Mouse (Mus musculus) left cerebral cortex, postnatal 36 days (tissue): Measurements from ENCODE around the gene Ubap1. TPM values are rescaled to one million over a fixed set of nuclear protein-coding genes. Genes with fewer than 3 reads are reported as not detected.

Experiments used
- DNase-seq, 2 experiments: peaks; one replicate each; pipeline ENCODE4 v3.0.0; 2021 to 2022; ENCODE audit warnings: low spot score in 2 of 2, mixed read lengths in 1 of 2
- intact Hi-C: fragments of 180-260 bp; cut with DNase I; formaldehyde crosslinking; loops from one replicate; pipeline ENCODE4 v1.15.1; 2025
- total RNA-seq, 2 experiments: library from RNA; stranded (reverse); gene quantifications; 2 replicates each; pipeline ENCODE4 v1.2.3; 2021

Ubap1 gene
- total RNA-seq, 2 experiments from 2014 or later: 50.0 to 53.9 TPM

DNA sequence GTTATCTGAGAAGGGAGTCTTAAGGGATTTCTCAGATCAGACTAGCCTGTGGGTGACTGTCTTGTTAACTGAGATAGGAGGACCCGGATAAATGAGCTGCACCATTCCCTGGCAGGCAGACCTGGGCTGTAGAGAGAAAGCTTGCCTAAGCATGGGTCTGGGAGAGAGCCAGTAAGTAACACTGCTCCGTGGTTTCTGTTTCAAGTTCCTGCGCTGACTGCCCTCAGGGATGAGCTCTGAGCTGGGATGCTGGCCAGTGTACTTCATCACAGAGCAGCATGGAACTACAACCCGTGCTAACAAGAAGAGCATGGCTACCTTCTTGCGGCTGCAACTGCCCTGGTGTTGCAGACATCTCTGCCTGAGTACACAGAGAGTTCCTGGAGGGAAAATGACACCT, 51.1 kb downstream of the Ubap1 start:
- no peak for DNase-seq
- intact Hi-C loops: no loop called here

DNA sequence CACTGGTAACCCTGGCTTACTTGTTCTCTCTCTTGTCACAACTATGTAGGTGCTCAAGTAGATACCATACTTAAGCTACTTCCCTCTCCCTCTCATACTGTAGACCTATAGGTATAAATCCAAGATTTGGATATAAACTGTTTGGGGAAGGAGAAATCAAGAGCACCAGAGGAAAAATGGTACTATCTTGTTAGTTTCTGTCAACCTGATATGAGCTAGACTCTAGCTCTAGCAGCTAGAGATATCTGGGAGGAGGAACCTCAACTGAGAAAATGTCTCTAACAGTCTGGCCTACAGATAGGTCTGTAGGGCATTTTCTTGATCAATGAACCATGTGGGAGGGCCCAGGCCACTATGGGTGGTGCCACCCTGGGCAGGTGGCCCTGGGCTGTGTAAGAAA, 52.4 kb downstream of the Ubap1 start:
- intact Hi-C loops: no loop called here
- DNase-seq: no peak

DNA sequence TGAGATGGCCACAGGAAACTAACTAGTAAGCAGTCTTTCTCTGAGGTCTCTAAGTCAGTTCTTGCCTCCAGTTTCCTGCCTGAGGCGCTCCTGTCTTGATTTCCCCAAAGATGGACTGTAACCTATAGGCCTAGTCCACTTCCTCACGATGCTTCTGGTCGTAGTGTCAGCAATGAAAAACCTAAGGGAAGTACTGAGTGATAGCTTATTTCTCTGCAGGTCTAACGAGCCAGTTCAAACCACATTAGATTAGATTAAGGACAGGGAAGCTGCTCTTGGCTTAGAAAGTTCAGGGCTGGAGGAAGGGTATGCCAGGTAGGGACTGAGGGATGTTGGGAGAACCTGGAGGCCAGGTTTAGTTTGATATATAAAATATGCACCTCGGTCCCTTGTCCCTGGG, 52.8 kb downstream of the Ubap1 start:
- no peak for DNase-seq
- intact Hi-C loops: no loop called here

DNA sequence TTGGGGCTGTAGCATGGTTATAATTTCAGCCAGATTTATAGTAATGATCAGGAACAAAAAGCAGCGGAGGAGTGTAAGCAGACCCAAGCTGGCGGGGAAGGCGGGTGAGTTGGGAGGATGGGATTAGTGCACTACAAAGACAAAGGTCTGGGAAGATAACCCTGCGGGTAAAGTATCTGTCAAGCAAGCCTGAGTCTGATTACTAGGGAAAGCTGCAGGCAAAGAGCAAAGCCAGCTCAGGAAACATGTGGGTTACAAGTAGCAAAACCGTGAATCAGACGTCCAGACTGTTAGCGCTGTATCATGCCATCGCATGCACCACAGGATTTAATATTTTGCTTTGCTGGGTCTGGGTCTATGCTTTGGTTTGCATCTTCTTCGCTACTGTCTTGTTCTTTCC, 57.8 kb downstream of the Ubap1 start:
- intact Hi-C loops: no loop called here
- no peak for DNase-seq

DNA sequence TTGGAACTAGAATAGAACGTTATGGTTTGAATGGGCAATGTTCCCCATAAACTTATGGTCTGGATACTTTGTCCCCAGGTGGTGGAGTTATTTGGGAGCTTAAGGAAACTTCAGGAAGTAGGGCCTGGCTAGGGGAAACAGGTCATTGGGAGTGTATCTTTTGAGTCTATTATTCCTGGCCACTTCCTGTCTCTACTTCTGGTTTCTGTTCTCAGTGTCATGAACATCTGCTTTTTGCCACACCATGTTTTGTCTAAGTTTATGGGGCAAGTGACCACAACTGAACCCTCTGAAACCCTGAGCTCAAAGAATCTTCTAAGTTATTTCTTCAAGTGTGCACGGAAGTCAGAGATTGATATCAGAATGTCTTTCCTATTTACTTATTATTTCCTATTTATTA, 58.6 kb downstream of the Ubap1 start:
- intact Hi-C loops: no loop called here
- DNase-seq: no peak

DNA sequence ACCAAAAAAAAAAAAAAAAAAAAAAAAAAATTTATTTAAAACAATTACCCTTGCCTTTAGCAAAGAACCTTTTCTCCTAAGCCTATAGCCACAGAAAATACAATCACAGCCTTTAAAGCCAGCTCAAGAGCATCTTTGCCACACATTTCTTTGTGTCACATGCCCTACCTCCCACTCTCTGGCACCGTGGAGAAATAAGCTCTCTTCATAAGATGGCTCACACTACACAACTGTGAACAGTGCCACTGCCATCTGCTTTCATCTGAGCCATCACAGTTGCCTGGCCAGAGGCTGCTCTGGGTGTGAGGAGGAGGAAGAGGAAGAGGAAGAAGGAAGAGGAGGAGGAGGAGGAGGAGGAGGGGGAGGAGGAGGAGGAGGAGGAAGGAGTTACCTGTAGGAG, 60.5 kb downstream of the Ubap1 start:
- peak in 1 of 2 experiments; percentile 17 for DNase-seq
- intact Hi-C loops: no loop called here

DNA sequence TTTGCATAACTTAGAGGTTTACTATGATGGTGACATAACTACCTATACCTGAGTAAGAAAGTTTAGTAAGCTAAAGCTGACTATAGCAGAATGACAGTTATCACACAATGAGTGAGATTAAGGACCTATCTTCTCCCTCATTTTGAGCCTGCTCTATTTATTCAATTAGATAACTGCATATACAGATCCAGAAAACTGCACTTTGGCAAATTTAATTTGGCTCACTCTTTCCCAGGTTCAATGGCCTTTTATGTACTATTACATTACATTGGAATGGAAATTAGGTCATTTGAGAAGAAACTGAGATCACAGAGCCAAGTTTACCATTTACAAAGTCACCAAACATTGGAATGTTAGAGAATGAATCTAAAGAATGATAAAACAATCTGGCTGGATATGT, 68.2 kb downstream of the Ubap1 start:
- DNase-seq: no peak
- intact Hi-C loops: no loop called here

DNA sequence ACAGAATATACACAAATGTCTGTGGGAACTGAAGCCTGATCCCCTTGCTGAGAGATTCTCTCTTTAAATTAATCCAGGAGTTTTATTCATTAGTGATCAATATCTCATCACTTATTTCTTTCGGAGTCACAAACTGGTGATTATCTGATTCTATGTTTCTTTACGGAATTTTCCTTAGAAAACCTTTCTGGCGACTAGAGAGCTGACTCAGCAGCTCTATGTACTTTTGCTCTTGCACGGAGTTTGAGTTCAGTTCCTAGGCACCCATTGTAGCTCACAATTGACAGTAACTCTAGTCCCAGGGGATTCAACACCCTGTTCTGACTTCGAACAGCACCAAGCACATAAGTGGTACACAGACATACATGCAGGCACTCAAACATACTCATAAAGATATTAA, 90.1 kb downstream of the Ubap1 start:
- DNase-seq: no peak
- intact Hi-C loops: no loop called here

Other genes starting within 250 kb of the Ubap1 start
- gene Nol6, start 224.5 kb upstream of the Ubap1 start, total RNA-seq: 10 to 100 TPM; 84.6 to 88.9 TPM
- gene Ube2r2, start 213.3 kb upstream of the Ubap1 start, total RNA-seq: 10 to 100 TPM; 78.0 to 80.2 TPM
- 10 to 100 TPM; 36.9 to 43.3 TPM for gene Ubap2, start 73.9 kb upstream of the Ubap1 start, total RNA-seq
- gene Dcaf12, start 34.1 kb upstream of the Ubap1 start, total RNA-seq: 10 to 100 TPM; 41.9 to 43.5 TPM
- gene Kif24, start 115.9 kb downstream of the Ubap1 start, total RNA-seq: 1 to 10 TPM; 1.2 to 1.8 TPM
- 10 to 100 TPM; 27.1 to 30.1 TPM for gene Nudt2, start 116.2 kb downstream of the Ubap1 start, total RNA-seq
- gene AI464131, start 154.1 kb downstream of the Ubap1 start, total RNA-seq: 10 to 100 TPM; 31.8 to 32.1 TPM
- gene 1110017D15Rik, start 168.3 kb downstream of the Ubap1 start, total RNA-seq: 1 to 10 TPM; 3.4 to 5.9 TPM
- 100 to 1,000 TPM; 194 to 219 TPM for gene Fam219a, start 220.5 kb downstream of the Ubap1 start, total RNA-seq
- gene Dnaic1, start 220.8 kb downstream of the Ubap1 start, total RNA-seq: 1 to 10 TPM; 9.4 to 10.0 TPM